ENCODE assay signal across 8 mouse cellular contexts in genomic region chr19:29102098-29102497, GRCm38 (mm10). TPM values are rescaled to one million over a fixed set of nuclear protein-coding genes. Genes with fewer than 3 reads are reported as not detected.
A peak's percentile ranks its signal among the peaks of the same experiment; 100 is the strongest.
DNase-seq lines count a peak whose midpoint lies in the region; ATAC-seq and TF ChIP-seq lines count a peak whose summit lies in the region.

No protein-coding gene starts in this region.

- peak overlapping the region; percentile 77 for H3K4me2 ChIP-seq in lung, embryonic 15.5 days
- H3K4me2 ChIP-seq in neural tube, embryonic 11.5 days (ENCODE audit: low read depth) = peak overlapping the region; percentile 49

- TF ChIP-seq POLR2A in cortical plate, adult 2 months (IDR thresholded peaks at IDR 0.05; ENCODE audit: extremely low read depth, insufficient read depth, low read length) = no peak

- no peaks in the 10 kb centered on the region for H3K9me3 ChIP-seq in lung, embryonic 15.5 days
- H3K9me3 ChIP-seq in neural tube, embryonic 11.5 days (ENCODE audit: control insufficient read depth, low read length) = no peaks in the 10 kb centered on the region

- no peak overlapping the region for H3K27ac ChIP-seq in lung, embryonic 15.5 days
- H3K27ac ChIP-seq in cortical plate, adult 2 months (ENCODE audit: insufficient read depth, low read length) = no peak overlapping the region
- H3K27ac ChIP-seq in neural tube, embryonic 11.5 days (ENCODE audit: low read depth, low read length) = no peak overlapping the region

- H3K4me1 ChIP-seq in lung, embryonic 15.5 days = peaks cover 13% of the 10 kb centered on the region
- peaks cover 3% of the 10 kb centered on the region; the same call in 1 of the 2 replicates for H3K4me1 ChIP-seq in cortical plate, adult 2 months (ENCODE audit: control insufficient read depth, insufficient read depth, low read length)
- H3K4me1 ChIP-seq in neural tube, embryonic 11.5 days (ENCODE audit: control insufficient read depth, insufficient read depth, low read length) = no peaks in the 10 kb centered on the region

- peak overlapping the region; percentile 81 for H3K4me3 ChIP-seq in lung, embryonic 15.5 days
- peak overlapping the region; percentile 60 for H3K4me3 ChIP-seq in cortical plate, adult 2 months (ENCODE audit: insufficient read depth, low read length)
- peak overlapping the region; percentile 79 for H3K4me3 ChIP-seq in neural tube, embryonic 11.5 days (ENCODE audit: low read depth, low read length)

- peak overlapping the region; percentile 63; the same call in 1 of the 2 replicates for H3K9ac ChIP-seq in lung, embryonic 15.5 days
- H3K9ac ChIP-seq in neural tube, embryonic 11.5 days (ENCODE audit: low read length) = no peak overlapping the region; the same call in 1 of the 2 replicates

- no peak for DNase-seq in lung, postnatal 10 days
- peak; percentile 55 for DNase-seq in induced T-regulatory cell, adult 2 months (ENCODE audit: low read depth)
- DNase-seq in neural tube, embryonic 11.5 days (ENCODE audit: low spot score) = no peak
- DNase-seq in frontal cortex, postnatal 25 days (ENCODE audit: low spot score in 2 of 2) = no peak
- DNase-seq in frontal cortex, postnatal 14 days (ENCODE audit: low spot score in 2 of 2) = no peak

- no peaks in the 10 kb centered on the region for H3K27me3 ChIP-seq in lung, embryonic 15.5 days
- no peaks in the 10 kb centered on the region for H3K27me3 ChIP-seq in neural tube, embryonic 11.5 days (ENCODE audit: control insufficient read depth, insufficient read depth, low read length)

- TF ChIP-seq CTCF in cortical plate, adult 2 months (IDR thresholded peaks at IDR 0.05; ENCODE audit: extremely low read depth, insufficient read depth, low read length) = no peak

- 8% methylated on average over 13 of the region's 13 CpGs for WGBS in lung, embryonic 15.5 days
- 14% methylated on average over 13 of the region's 13 CpGs for WGBS in neural tube, embryonic 11.5 days

- no peaks in the 10 kb centered on the region for H3K36me3 ChIP-seq in lung, embryonic 15.5 days
- no peaks in the 10 kb centered on the region for H3K36me3 ChIP-seq in neural tube, embryonic 11.5 days (ENCODE audit: control insufficient read depth, insufficient read depth, low read length)

- ATAC-seq in lung, embryonic 15.5 days (ENCODE audit: borderline replicate concordance, extremely low read depth, low FRiP score, low TSS enrichment) = no peak
- no peak for ATAC-seq in neural tube, embryonic 11.5 days (ENCODE audit: insufficient read depth, low FRiP score, low TSS enrichment)
- no peak for ATAC-seq in megakaryocyte-erythroid progenitor cell, adult 5-6 weeks (replicated peaks; ENCODE audit: low FRiP score, low TSS enrichment, poor library complexity, severe bottlenecking)

RNA-seq across cellular contexts. Expression of gene Rcl1, which starts 0.9 kb away (rescaled TPM):
- polyA plus RNA-seq in lung, embryonic 15.5 days (2015; fragmentation: Nextera tagmentation; extraction: Ambion mirVana) = 51.4 and 51.5 TPM in 2 replicates
- 16.5 and 16.7 TPM in 2 replicates for polyA plus RNA-seq in cortical plate, adult 2 months (2012; rRNA removed)
- polyA plus RNA-seq in neural tube, embryonic 11.5 days (2014; fragmentation: Nextera tagmentation; extraction: Ambion mirVana) = 55.0 and 58.8 TPM in 2 replicates
- total RNA-seq in megakaryocyte-erythroid progenitor cell, adult 5-6 weeks (2014; fragmentation: Nextera tagmentation) = 51.2 and 73.7 TPM in 2 replicates
- 99.9 and 100 TPM in 2 replicates for total RNA-seq in megakaryocyte-erythroid progenitor cell, adult 5-6 weeks (2017)

RNA-seq across cellular contexts. Expression of gene Ak3, which starts 54.3 kb away (rescaled TPM):
- 71.4 and 80.3 TPM in 2 replicates for polyA plus RNA-seq in lung, embryonic 15.5 days (2015; fragmentation: Nextera tagmentation; extraction: Ambion mirVana)
- 65.9 and 71.0 TPM in 2 replicates for polyA plus RNA-seq in cortical plate, adult 2 months (2012; rRNA removed)
- 78.7 and 82.7 TPM in 2 replicates for polyA plus RNA-seq in neural tube, embryonic 11.5 days (2014; fragmentation: Nextera tagmentation; extraction: Ambion mirVana)
- 93.3 and 99.1 TPM in 2 replicates for total RNA-seq in megakaryocyte-erythroid progenitor cell, adult 5-6 weeks (2014; fragmentation: Nextera tagmentation)
- total RNA-seq in megakaryocyte-erythroid progenitor cell, adult 5-6 weeks (2017) = 76.1 and 91.7 TPM in 2 replicates
